Mouse (Mus musculus) retina, postnatal 1 day (tissue): Measurements from ENCODE around the gene Ptges2.

ENCODE experiments used
- DNase-seq: peaks from one replicate; pipeline ENCODE4 v3.0.0-alpha.2; 2012

Gene Ptges2

DNA sequence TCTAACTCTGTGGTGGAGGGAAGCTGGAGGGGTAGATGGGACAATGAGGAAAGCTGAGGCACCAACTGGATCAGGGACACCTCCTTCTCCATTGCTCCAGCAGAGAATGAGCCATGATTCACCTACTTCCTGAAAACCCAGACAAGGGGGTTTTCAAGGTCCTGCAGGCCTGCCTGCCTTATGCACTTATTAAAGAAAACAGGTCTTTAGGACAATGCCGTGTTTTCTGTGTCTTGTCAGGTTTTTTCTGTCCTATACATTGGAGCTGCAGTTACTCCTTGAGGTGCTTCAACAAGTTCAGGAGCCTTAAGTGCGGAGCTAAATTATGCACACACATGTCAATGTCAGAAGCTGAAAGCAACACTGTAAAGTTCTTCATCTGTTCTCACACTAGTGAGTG, 45.9 kb downstream of the Ptges2 start:
- DNase-seq: no peak

DNA sequence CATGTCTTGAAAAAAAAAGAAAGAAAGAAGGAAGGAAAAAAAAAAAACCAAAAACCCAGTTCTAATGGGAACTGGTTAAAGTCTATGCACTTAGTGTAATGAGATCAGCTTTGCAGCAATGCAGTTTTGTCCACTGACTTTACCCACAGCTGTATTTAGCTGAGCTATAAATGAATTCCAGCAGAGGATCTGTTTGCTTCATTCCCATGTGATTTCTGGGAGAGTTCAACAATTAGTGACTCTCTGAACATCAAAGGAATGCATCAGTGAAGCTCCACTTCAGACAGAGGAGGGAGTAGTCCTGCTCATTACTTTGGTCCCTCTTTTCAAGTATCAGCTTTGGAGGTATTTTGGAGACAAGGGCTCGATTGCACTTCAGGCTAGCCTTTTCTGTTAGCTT, 49.8 kb downstream of the Ptges2 start:
- DNase-seq: no peak

DNA sequence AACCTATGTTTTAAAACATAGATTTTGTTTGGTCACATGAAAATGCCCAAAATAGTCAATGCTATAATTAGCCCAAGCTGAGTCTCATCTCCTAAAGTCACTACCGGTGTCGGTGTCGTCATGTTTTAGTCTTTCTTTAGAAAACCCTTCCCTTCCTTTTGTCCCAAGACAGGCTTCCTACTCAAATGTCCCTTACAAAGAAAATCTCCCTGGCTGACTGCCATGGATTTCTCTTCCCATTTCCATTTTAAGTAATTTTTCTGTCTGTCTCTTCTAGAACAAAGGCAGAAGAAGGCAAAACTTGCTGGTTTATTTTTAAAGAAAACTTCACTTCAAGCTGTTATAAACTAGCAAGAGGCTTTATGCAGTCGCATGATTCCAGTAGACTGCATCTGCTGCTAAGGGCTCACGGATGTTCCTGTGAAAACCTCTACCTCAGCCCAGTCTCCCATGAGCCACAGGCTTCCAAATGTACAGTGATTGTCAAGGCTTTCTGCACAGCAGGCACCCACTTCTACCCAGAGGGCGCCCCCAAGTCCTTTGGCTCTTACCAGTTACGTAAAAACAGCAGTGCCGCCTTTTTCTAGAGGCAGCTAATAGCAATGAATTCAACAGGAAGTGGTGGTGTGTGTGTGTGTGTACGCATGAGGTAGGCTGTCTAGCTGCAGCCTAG, 51.7 kb downstream of the Ptges2 start:
- DNase-seq: no peak

DNA sequence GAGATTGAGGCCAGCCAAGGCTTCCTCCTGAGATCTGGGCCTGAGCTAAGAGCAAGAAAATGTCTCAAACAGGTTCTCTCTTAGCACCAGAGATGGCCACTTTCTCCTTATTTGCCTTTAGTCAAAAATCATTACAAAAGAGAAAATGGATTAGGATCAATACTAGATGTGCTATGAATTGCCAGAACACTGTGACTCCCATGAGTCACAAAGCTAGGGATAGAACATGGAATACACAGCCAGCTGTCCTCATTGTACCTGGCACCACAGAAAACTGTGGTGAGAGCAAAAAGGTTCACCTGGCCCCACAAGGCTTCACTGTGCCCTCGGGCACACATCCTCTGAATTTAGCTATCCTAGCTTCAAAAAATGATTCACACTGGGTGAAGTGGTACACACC, 52.8 kb downstream of the Ptges2 start:
- no peak for DNase-seq

DNA sequence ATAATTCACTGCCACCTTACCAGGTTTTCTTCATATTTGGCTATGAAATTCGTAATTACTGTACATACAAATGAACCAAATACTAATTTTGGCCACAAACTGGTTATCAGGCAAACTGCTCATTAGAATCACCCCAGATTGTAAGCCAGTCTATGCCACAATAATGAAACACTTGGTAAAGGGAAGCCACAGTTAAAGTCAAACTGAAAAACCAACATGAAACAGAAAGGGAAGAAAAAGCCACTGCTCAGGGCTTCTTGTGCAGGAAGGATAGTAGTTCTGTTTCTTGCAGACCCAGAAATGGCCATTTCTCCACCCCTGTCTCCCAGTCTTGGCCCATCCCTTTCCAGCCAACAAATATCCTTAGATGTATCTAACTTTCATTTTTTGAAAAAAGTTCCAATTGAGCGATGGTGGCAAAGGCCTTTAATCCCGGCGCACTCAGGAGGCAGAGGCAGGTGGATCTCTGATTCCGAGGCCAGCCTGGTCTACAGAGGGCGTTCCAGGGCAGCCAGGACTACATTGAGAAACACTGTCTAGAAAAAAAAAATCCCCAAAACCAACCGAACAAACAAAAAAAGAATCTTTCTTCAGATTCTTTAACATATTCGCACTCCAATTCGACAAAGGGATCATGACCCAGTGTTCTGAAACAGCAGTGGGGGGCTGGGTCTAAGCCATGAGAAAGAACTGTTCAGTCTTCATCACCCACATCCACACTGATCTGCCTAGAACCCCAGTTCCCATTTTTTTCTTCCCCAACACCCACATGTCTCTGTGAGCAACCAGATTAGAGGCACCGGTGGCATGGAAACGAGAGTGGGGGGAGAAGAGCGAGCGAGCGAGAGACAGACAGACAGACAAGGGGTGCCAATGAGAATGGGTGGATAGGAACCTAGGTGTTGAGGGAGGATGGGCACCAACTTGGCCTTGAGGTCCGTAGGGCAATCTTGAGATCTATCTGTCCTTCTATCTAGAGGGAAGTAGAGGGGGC, 54.4 kb downstream of the Ptges2 start, which contains the start of gene Naif1:
Naif1 (plus strand) TSS at position 697 of the 994 bp plus-strand sequence.
- no peak for DNase-seq

DNA sequence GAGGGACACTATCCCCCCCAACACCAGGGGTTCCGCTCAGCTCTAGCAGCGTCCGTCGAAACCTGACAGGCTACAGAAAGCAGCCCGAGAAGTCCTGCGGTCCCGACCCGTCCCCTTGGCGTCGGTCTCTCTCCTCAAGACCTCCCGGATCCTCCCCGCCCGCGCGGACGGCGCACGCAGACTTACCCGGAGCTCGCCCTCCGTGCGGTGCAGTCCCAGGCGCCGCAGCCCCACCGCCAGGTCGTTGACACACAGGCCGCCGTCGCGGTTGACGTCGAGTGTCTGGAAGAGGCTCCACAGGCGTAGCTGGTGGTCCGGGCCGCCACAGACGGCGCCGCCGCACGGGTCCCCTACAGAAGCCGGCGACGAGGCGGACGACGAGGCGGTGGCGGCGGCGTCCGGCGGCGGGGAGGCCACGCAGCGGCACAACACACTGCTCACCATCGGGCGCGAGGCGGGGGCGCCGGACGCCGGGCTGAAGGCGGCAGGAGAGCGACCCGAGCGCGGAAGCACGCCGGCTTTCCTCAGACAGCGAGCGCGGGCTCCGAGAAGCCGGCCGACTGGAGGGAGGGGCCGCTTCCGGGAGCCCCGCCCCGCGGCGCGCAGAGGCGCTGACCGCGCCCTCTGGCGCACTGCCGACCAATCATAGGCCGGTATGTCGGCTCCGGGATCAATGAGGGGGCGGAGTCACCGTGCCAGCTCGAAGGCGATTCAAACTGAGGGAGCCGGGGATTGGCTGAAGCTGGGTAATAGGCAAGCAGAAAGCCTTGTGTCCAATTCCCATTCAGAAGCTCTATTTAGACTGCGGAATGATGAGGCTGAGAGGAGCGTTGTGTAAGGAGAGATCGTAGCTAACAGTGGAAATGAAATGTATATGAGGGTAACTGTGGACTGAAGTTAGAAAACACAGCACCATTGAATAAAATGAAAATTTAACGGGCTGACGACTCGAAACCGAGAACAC, 55.5 kb downstream of the Ptges2 start, which contains the start of gene Slc25a25:
Slc25a25 (minus strand) TSS at position 565 of the 964 bp plus-strand sequence.
- DNase-seq: peak; percentile 98

DNA sequence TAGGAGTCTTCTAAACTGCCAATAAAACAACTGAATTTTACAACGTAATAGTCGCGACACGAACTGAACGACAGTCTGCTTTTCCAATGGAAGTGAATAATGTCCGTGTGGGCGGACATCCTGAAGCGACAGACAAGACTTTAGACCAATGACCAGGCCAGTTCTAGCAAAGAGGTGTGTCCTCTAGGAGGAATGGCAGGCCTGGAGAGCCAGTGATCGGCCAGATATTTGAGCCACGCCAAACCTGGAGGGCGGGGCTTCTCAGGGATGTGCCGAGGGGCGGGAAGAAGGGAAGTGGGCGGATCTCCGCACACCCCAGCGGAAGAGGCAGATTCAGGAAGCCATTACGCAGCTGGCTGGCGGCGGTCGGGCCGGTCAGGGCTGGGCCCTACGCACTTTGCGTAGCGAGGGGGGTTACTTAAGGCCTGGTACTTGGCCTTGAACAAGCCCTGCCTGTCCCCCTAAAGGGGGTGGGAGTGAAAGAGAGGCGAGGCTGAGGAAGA, 56.2 kb downstream of the Ptges2 start:
- peak; percentile 100 for DNase-seq

DNA sequence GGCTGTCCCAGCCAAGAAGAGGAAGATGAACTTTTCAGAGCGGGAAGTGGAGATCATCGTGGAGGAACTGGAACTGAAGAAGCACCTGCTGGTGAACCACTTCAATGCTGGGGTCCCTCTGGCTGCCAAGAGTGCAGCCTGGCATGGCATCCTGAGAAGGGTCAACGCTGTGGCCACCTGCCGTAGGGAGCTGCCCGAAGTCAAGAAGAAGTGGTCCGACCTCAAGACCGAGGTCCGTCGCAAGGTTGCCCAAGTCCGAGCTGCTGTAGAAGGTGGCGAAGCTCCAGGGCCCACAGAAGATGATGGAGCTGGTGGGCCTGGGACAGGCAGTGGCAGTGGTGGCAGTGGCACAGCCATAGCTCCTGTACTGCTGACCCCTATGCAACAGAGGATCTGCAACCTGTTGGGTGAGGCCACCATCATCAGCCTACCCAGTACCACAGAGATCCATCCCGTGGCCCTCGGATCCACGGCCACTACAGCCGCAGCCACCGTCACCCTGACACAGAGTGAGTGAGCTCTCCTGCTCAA, 56.8 kb downstream of the Ptges2 start:
- no peak for DNase-seq

DNA sequence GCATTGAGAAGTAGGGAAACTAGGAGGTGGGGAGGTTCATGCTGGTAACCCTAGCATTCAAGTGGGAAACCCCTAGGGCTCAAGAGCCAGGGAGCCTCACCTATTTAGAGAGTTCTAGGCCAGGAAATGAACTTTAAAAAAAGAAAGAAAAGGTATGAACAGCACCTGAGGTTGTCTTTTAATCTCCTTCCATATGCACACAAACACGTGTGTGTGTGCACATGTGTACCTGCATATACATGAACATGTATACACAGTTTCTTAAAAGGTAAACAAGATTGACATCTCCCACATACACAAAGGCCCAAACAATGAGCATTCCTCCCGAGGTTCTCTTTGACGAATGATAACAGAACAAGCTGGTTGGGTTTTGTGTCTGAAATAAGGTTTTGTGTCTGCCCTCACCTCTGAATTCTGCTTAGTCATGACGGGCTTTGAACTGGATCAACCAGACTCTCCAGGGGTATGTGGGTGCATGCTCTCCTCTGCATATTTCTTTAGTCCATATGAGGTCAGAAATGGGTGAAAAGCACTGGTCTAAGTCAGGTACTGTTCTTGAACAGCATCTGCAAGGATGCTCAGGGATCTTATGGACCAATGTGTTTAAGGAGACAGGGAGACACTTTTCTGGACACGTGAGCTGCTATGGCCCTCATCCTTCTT, 58.1 kb downstream of the Ptges2 start:
- DNase-seq: no peak

DNA sequence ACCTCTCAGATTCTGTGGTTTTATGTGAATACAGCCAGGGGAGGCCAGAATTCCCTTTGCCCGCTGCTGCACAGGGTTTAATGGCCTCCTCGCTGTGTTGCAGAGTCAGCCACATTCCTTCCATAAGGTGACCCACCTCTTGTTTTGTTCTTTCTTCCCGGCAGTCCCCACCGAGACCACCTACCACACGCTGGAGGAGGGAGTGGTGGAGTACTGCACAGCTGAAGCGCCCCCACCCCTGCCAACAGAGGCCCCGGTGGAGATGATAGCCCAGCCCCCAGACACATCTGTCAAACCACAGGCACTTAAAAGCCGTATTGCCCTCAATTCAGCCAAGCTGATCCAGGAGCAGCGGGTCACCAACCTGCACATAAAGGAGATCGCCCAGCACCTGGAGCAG, 58.9 kb downstream of the Ptges2 start:
- DNase-seq: no peak

DNA sequence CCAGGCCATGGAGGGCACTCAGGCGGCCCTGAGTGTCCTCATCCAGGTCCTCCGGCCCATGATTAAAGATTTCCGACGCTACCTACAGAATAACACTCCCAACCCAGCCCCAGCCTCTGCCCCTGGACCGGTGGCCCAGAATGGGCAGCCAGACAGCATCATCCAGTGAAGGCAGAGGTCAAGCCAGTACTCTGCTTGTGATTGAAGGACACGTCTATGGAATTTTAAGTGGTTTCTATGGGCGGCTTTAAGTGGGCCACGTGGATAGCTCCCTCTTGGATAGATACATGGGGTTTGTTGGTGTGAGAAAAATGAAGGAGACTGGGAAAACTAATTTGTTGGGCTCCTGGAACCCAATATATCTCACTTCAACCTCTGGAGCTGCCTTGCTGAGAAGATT, 59.4 kb downstream of the Ptges2 start:
- DNase-seq: no peak
